Mouse (Mus musculus) limb, embryonic 10.5 days (tissue): ENCODE data around the gene Plppr3. TPM values are rescaled to one million over a fixed set of nuclear protein-coding genes. Genes with fewer than 3 reads are reported as not detected.

Experiments
- DNase-seq: peaks from one replicate; pipeline ENCODE4 v3.0.0-alpha.2; 2017; ENCODE audit warnings: low spot score
- H3K27ac ChIP-seq: fragments of 300-500 bp; sonication (generic); 2 replicates; pipeline ENCODE4 v1.5.1; 2016; ENCODE audit warnings: mild to moderate bottlenecking
- H3K27me3 ChIP-seq: fragments of 300-500 bp; sonication (generic); 2 replicates; pipeline ENCODE4 v1.6.1; 2016; ENCODE audit warnings: low read depth, mild to moderate bottlenecking; ENCODE audit not compliant: poor library complexity, severe bottlenecking
- H3K36me3 ChIP-seq: fragments of 300-500 bp; sonication (generic); 2 replicates; pipeline ENCODE4 v1.6.1; 2016; ENCODE audit warnings: mild to moderate bottlenecking, moderate library complexity
- H3K4me1 ChIP-seq: fragments of 300-500 bp; sonication (generic); 2 replicates; pipeline ENCODE4 v1.6.1; 2016
- H3K4me3 ChIP-seq: fragments of 300-500 bp; sonication (generic); 2 replicates; pipeline ENCODE4 v1.5.1; 2016; ENCODE audit warnings: mild to moderate bottlenecking, moderate library complexity
- H3K9me3 ChIP-seq: fragments of 300-500 bp; sonication (generic); replicated peaks from 2 replicates; pipeline ENCODE4 v1.6.1; 2016; ENCODE audit warnings: mild to moderate bottlenecking
- WGBS: fragments of 180-500 bp; shearing (Covaris S2); methylation state at CpG from one replicate; pipeline ENCODE4 v1.1.7; 2016; 5-methylcytosine and 5-hydroxymethylcytosine counted together
- polyA plus RNA-seq: library from polyadenylated mRNA; unstranded; fragments of >200 nt; fragmentation: Nextera tagmentation; extraction: Ambion mirVana; gene quantifications from 2 replicates; pipeline ENCODE4 v1.2.1, GENCODE M21; 2016

Gene Plppr3
- polyA plus RNA-seq, 1 experiment from 2014 or later, result 140 TPM

DNA sequence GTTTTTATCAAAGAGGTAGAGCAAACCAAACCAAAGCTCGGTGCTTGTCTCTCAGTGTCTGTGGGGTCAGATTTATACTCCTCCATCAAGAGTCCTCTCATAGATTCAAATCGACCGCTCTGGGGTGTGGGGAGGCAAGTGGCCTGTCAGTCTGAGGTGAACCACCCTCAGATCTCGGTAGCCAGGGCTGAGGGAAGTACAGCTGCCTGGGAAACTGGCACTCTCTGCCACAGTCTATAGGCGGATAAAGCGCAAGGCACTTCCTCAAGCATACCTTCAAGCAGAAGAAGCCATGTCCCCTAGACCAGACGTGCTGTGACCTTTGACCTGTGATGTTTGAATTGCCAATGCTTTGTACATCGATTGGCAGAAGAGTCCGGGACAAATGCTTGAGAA is 41.6 kb downstream of the Plppr3 start:
- H3K36me3 ChIP-seq, result no peaks in the 10 kb centered on the region
- peaks cover 15% of the 10 kb centered on the region for H3K4me1 ChIP-seq
- DNase-seq, result no peak
- no peak overlapping the region for H3K27ac ChIP-seq
- H3K9me3 ChIP-seq, result no peaks in the 10 kb centered on the region
- 77% methylated on average over 9 of the region's 9 CpGs for WGBS
- no peaks in the 10 kb centered on the region for H3K27me3 ChIP-seq
- H3K4me3 ChIP-seq, result no peak overlapping the region

DNA sequence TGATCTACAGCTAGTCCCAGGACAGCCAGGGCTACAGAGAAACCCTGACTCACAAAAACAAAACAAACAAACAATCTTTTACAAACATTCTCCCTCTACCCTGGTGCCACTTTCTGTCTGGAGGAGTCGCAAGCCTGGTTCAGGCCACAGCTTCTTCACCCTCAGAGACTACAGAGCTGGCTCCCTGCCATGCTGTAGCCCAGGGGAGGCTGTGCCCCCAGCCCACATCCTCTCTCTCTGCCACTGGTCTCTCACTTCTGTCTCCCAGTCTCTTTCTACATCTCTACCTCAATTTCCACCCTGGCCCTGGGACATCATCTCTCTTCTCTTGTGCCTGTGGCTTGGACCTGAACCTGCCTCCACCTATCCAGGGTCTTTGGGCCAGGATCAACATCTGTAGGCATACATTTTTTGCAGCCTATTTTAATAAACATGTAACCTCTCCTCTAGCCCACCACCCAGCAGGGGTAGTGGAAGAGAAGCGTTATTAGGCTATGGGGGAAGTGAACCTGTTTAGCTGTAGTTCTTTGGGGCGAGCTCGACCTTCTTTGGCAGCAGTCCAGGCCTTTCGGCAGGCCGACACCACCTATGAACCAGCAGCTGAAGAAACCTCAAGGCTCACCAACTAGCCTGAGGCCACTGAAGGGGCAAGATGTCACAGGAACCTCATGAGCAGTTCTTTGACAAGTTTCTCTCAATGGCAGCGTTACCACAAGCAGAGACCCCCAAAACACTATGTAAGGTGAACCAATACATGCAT is 42.2 kb downstream of the Plppr3 start:
- no peak for DNase-seq
- WGBS, result 88% methylated on average over 7 of the region's 7 CpGs
- Histone ChIP-seq H3K4me3 (no peak overlapping the region), H3K27me3 (no peaks in the 10 kb centered on the region), H3K9me3 (no peaks in the 10 kb centered on the region), H3K27ac (no peak overlapping the region), H3K36me3 (no peaks in the 10 kb centered on the region), H3K4me1 (peaks cover 15% of the 10 kb centered on the region)

DNA sequence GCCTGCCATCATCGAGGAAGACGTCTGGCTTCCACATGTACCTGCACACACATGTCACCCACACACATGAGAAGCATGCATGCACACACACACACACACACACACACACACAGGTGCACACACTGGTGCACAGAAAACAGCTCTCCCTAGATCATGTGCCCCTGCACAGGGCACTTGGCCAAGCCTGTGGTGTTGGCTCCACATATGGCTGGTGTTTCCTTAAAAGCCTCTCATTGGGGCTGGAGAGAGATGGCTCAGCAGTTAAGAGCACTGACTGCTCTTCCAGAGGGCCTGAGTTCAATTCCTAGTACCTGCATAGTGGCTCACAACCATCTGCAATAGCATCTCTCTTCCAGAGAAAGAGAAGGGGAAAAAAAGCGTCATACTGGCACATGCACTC is 42.9 kb downstream of the Plppr3 start:
- 95% methylated on average over 3 of the region's 3 CpGs for WGBS
- Histone ChIP-seq H3K36me3 (no peaks in the 10 kb centered on the region), H3K27me3 (no peaks in the 10 kb centered on the region), H3K9me3 (no peaks in the 10 kb centered on the region), H3K4me1 (peaks cover 15% of the 10 kb centered on the region), H3K27ac (no peak overlapping the region), H3K4me3 (no peak overlapping the region)
- DNase-seq, result no peak

DNA sequence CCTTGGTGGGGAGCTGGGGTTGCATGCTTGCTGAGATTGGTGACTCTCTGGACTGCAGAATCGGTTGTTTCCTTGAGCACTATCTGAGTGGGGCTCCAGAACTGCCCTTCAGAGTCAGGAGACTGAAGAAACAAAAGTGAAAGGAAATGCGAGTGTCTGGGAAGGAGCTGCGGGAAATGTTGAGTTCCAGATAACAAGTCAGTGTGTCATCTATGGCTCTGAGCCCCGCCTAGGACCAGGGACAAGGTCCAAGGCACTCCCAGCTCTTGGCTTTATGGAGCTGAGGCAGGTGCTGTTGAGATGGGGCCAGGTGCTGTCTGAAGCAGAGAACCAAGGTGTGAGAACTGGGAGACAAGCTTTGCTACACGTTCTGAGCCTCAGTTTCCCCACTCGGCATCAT is 50.0 kb downstream of the Plppr3 start:
- WGBS, result 78% methylated on average over 6 of the region's 6 CpGs
- peaks cover 16% of the 10 kb centered on the region for H3K36me3 ChIP-seq
- H3K4me3 ChIP-seq, result no peak overlapping the region
- DNase-seq, result no peak
- no peak overlapping the region for H3K27ac ChIP-seq
- H3K4me1 ChIP-seq, result peaks cover 21% of the 10 kb centered on the region
- no peaks in the 10 kb centered on the region for H3K9me3 ChIP-seq
- H3K27me3 ChIP-seq, result no peaks in the 10 kb centered on the region

DNA sequence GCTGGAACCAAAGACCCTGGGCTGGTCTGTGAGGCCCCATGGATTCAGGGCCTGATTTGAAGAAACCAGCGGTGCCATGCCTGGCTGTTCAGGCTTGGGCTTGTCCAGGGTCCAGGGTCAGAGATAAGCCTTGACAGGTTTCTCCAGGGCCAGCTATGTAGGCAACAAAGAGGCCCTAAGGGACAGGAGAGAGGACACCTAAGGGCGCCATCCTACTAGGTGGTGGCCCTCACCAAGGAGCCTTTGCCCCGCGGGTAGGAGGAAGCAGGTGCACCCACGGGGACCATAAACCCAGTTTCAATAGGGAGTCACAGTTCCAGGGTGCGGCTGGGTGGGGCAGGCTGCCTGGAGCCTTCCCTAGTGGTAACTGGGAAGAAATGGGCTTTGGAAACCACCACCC is 51.4 kb downstream of the Plppr3 start:
- H3K9me3 ChIP-seq, result no peaks in the 10 kb centered on the region
- no peaks in the 10 kb centered on the region for H3K27me3 ChIP-seq
- WGBS, result 73% methylated on average over 6 of the region's 6 CpGs
- peaks cover 21% of the 10 kb centered on the region for H3K4me1 ChIP-seq
- no peak for DNase-seq
- peaks cover 30% of the 10 kb centered on the region for H3K36me3 ChIP-seq
- H3K27ac ChIP-seq, result no peak overlapping the region
- H3K4me3 ChIP-seq, result no peak overlapping the region

DNA sequence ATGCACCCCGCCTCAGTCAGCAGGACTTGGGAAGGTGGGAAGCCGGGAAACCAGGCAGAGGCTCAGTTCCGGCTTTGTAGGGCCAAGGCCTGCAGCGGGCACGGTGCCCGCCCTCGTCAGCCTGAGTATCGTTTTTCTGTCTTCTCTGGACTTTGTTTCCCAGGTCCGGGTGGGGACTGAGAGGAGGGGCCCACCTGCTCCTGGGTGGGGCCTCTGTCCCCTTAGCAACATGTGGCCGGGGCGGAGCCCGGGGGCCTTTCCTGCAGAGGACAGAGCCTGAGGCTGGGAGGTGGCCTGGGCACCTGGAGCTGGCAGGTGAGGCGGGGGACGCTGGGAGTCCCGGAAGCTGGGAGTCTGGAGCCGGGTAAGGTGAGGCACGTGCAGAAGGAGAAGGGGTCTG is 52.1 kb downstream of the Plppr3 start:
- peaks cover 35% of the 10 kb centered on the region for H3K36me3 ChIP-seq
- peaks cover 21% of the 10 kb centered on the region for H3K4me1 ChIP-seq
- WGBS, result 36% methylated on average over 17 of the region's 17 CpGs
- H3K4me3 ChIP-seq, result peak overlapping the region; percentile 15; the same call in 1 of the 2 replicates
- H3K9me3 ChIP-seq, result no peaks in the 10 kb centered on the region
- H3K27me3 ChIP-seq, result no peaks in the 10 kb centered on the region
- H3K27ac ChIP-seq, result peak overlapping the region; percentile 57; the same call in 1 of the 2 replicates
- DNase-seq, result no peak

DNA sequence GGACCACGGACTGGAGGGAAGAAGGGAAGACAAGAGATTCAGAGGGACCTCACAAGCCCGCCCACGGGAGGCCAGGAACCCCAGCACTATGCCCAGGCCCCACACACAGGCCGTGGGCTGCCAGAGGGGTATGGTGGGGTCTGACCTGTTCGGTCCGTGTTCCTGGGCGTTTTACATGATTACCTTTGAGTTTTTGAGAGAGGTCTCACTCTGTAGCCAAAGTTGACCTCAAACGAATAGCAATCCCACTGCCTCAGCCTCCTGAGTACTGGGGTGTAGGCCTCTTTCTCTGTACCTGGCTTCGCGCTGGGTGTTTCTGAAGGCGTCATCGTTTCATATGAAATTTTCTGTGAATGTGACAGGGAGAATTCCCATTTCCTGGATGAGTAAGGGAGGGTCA is 52.7 kb downstream of the Plppr3 start:
- no peaks in the 10 kb centered on the region for H3K27me3 ChIP-seq
- H3K4me3 ChIP-seq, result no peak overlapping the region
- no peak for DNase-seq
- peaks cover 41% of the 10 kb centered on the region for H3K36me3 ChIP-seq
- 89% methylated on average over 12 of the region's 12 CpGs for WGBS
- H3K27ac ChIP-seq, result no peak overlapping the region
- H3K4me1 ChIP-seq, result peaks cover 21% of the 10 kb centered on the region
- H3K9me3 ChIP-seq, result no peaks in the 10 kb centered on the region

DNA sequence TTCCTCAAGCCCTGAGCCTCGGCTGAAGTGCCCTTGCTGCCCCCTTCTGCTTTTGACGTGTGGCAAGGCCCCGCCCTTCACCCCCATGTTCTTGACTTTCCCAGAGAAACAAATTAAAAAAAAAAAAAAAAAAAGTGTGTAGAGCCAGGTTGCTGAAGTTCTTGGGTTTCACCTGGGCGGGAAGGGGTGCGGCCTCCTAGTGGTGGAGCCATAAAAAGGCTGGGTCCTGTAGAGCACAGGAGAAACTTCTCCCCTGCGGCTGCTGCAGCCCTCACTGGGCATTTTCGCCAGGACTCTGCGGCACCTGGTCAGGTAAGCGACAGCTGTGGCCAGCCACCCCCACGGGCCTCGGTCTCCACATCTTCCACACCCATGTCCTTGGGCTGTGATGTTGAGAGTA is 53.7 kb downstream of the Plppr3 start, which contains the start of gene Misp:
Gene Misp (plus strand): TSS at position 208 of the 400 bp plus-strand sequence.
- peaks cover 51% of the 10 kb centered on the region for H3K36me3 ChIP-seq
- no peak for DNase-seq
- H3K4me3 ChIP-seq, result no peak within 1 kb of the TSS
- no peaks in the 10 kb centered on the region for H3K9me3 ChIP-seq
- no peaks in the 10 kb centered on the region for H3K27me3 ChIP-seq
- no peak within 1 kb of the TSS for H3K27ac ChIP-seq
- 62% methylated on average over 11 of the region's 11 CpGs for WGBS
- peaks cover 21% of the 10 kb centered on the region for H3K4me1 ChIP-seq

DNA sequence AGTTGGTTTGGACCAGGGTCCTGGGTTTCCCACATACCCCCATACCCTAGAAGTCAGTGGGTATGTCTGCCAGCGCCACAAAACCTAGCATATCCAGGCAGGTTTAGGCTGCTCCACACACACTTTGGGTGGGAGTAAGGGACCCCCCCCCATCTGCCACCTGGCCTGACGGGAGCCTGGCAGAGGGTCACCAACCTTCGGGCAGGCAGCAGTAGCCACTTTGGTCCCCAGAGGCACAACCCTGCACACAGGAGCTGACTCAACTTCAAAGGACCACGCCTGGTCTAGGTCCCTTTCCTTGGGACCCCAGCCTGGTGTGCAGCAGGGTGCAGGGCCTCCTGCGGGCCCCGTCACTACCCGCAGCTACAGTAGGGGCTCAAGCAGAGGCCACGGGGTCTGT is 54.2 kb downstream of the Plppr3 start:
- whole genome bisulfite sequencing, result 74% methylated on average over 8 of the region's 8 CpGs
- Histone ChIP-seq H3K4me1 (peaks cover 21% of the 10 kb centered on the region), H3K27ac (no peak overlapping the region), H3K27me3 (no peaks in the 10 kb centered on the region), H3K36me3 (peaks cover 56% of the 10 kb centered on the region), H3K9me3 (no peaks in the 10 kb centered on the region), H3K4me3 (no peak overlapping the region)
- no peak for DNase-seq

DNA sequence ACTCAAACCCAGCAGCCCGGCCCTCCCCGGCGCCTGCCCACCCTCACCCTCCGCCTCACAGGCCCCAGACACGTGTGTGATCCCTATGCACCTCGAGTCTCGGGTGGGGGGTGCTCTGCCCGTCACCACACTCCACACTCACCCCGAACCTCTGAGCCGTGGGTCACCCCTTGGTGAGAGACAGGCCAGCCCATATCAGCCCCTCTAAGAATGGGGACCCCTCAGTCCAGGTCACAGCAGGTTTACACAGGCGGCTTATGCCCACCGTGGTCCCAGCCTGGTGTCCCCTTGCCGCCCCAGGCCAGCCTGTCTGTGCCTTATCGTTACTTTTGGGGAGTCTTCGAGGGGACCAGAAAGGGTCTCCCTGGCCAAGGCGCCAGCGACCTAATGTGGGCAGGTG is 54.8 kb downstream of the Plppr3 start:
- 91% methylated on average over 17 of the region's 17 CpGs for WGBS
- Histone ChIP-seq H3K4me3 (no peak overlapping the region), H3K27ac (peak overlapping the region; percentile 27; the same call in 1 of the 2 replicates), H3K27me3 (no peaks in the 10 kb centered on the region), H3K4me1 (peaks cover 21% of the 10 kb centered on the region), H3K36me3 (peaks cover 59% of the 10 kb centered on the region), H3K9me3 (no peaks in the 10 kb centered on the region)
- no peak for DNase-seq

DNA sequence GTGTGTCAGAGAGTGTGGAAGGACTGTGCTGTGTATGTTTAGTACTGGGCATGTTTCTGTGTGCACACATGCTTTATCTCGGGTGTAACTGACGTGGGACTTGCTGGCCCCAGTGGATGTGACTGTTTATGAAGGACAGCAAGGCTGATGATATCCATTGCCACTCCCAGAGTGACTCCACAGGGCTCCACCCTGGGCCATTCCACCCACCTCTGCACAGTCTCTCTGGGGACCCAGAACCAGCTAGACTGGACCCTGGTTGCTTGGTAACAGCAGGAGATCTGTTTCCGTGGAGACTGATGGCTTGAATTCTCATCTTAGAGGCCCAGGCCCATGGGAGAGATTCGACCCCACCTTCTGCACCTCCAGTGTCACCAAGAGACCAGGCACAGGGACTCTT is 56.2 kb downstream of the Plppr3 start:
- WGBS, result 82% methylated on average over 4 of the region's 4 CpGs
- H3K9me3 ChIP-seq, result no peaks in the 10 kb centered on the region
- no peak overlapping the region for H3K4me3 ChIP-seq
- DNase-seq, result no peak
- peaks cover 21% of the 10 kb centered on the region for H3K4me1 ChIP-seq
- H3K27ac ChIP-seq, result no peak overlapping the region
- H3K27me3 ChIP-seq, result no peaks in the 10 kb centered on the region
- H3K36me3 ChIP-seq, result peaks cover 59% of the 10 kb centered on the region

DNA sequence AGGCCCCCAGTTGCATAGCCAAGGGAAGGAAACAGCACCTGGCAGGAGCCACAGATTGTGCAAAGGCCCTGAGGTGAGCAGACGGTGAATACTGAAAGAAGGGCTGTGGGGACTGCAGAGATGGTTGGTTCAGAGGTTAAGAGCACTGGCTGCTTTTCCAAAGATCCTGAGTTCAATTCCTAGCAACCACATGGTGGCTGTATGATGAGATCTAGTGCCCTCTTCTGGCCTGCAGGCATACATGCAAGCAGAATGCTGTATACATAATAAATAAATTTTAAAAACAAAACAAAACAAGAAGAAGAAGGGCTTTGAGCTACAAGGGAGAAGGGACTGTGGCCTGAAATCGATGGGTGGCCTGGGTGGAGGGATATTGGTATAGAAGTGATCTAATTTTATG is 57.3 kb downstream of the Plppr3 start:
- WGBS, result 74% methylated on average over 2 of the region's 2 CpGs
- H3K36me3 ChIP-seq, result peaks cover 69% of the 10 kb centered on the region
- no peak for DNase-seq
- H3K4me1 ChIP-seq, result peaks cover 10% of the 10 kb centered on the region
- H3K27ac ChIP-seq, result no peak overlapping the region
- no peaks in the 10 kb centered on the region for H3K27me3 ChIP-seq
- no peaks in the 10 kb centered on the region for H3K9me3 ChIP-seq
- H3K4me3 ChIP-seq, result no peak overlapping the region

DNA sequence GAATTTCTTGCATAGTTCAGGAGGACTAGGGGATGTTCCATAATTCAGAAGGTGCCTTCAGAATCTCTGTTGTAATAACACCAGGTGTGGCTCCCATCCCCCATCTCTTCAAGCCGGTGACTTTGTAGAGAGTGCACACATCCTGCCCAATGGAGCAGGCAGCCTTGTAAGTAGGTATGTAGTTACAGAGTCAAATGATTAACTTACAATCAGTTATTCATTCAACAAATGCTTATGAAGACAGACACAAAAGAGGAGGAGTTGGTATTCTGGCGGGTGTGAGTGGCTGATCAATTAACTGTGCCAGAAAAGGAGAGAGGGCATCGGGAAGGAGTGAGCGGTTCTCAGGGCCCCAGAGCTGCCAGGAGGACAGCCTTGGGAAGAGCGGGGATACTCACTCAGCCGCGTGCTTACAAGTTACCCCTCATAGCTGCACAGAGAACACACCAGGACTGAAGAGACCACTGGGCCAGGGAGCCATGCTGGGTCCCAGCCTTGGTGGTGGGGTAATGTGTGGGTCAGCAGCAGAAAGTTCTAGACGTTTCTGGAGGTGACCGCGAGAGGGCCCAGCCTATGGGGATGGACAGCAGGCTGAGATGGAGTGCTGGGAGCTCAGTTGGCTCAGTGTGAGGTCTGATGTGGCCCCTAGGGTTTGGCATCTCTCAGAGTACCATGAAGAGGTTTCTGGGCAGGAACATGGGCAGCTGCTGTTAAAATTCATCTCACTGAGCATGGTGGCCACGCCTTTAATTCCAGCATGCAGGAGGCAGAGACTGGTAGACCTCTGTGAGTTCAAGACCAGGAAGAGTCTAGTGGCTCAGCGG is 58.6 kb downstream of the Plppr3 start:
- Histone ChIP-seq H3K36me3 (peaks cover 79% of the 10 kb centered on the region), H3K27me3 (no peaks in the 10 kb centered on the region), H3K4me1 (peaks cover 7% of the 10 kb centered on the region; the same call in 1 of the 2 replicates), H3K27ac (0 out of 2 replicates have a peak overlapping the region, but pooled peaks have one; percentile 5), H3K9me3 (no peaks in the 10 kb centered on the region), H3K4me3 (no peak overlapping the region)
- DNase-seq, result no peak
- whole genome bisulfite sequencing, result 93% methylated on average over 12 of the region's 12 CpGs
